Mouse (Mus musculus) stomach, embryonic 14.5 days (tissue): Measurements from ENCODE around the gene Slc18a3. TPM values are rescaled to one million over a fixed set of nuclear protein-coding genes. Genes with fewer than 3 reads are reported as not detected.
A peak's percentile ranks its signal among the peaks of the same experiment; 100 is the strongest.

Experiments
- ATAC-seq: fragments of 200-750 bp; cut with Nextera tagmentation; 2 replicates; pipeline ENCODE4 v1.8.0; 2017; ENCODE audit warnings: low read depth, moderate TSS enrichment; ENCODE audit not compliant: insufficient number of reproducible peaks, insufficient read depth, low FRiP score
- H3K27ac ChIP-seq: fragments of 300-500 bp; sonication (generic); 2 replicates; pipeline ENCODE4 v1.5.1; 2014; ENCODE audit warnings: mild to moderate bottlenecking, low read length, moderate library complexity, mixed read lengths
- H3K27me3 ChIP-seq: fragments of 300-500 bp; sonication (generic); 2 replicates; pipeline ENCODE4 v1.6.1; 2014; ENCODE audit warnings: low read length, control low read depth, mixed read lengths; ENCODE audit not compliant: control insufficient read depth, insufficient read depth
- H3K36me3 ChIP-seq: fragments of 300-500 bp; sonication (generic); 2 replicates; pipeline ENCODE4 v1.6.1; 2014; ENCODE audit warnings: mild to moderate bottlenecking, control low read depth, low read length, moderate library complexity, mixed read lengths; ENCODE audit not compliant: control insufficient read depth, insufficient read depth
- H3K4me1 ChIP-seq: fragments of 300-500 bp; sonication (generic); 2 replicates; pipeline ENCODE4 v1.6.1; 2014; ENCODE audit warnings: low read length, control low read depth, mixed read lengths; ENCODE audit not compliant: control insufficient read depth, insufficient read depth
- H3K4me2 ChIP-seq: fragments of 300-500 bp; sonication (generic); replicated peaks from 2 replicates; pipeline ENCODE4 v1.6.1; 2014; ENCODE audit warnings: low read depth, low read length, control low read depth
- H3K4me3 ChIP-seq: fragments of 300-500 bp; sonication (generic); 2 replicates; pipeline ENCODE4 v1.5.1; 2014; ENCODE audit warnings: low read depth, low read length, control low read depth
- H3K9ac ChIP-seq: fragments of 300-500 bp; sonication (generic); replicated peaks from 2 replicates; pipeline ENCODE4 v1.6.1; 2014; ENCODE audit warnings: low read depth, mild to moderate bottlenecking, control low read depth, low read length, moderate library complexity, mixed read lengths
- H3K9me3 ChIP-seq: fragments of 300-500 bp; sonication (generic); 2 replicates; pipeline ENCODE4 v1.6.1; 2016; ENCODE audit warnings: low read depth, low read length, control low read depth; ENCODE audit not compliant: control insufficient read depth
- WGBS: fragments of 180-500 bp; shearing (Covaris S2); extraction: QIAGEN DNeasy Blood & Tissue Kit; methylation state at CpG from one replicate; pipeline ENCODE4 v1.1.7; 2014; 5-methylcytosine and 5-hydroxymethylcytosine counted together
- polyA plus RNA-seq: library from polyadenylated mRNA; unstranded; fragments of >200 nt; fragmentation: Nextera tagmentation; extraction: Ambion mirVana; gene quantifications from 2 replicates; pipeline ENCODE4 v1.2.1, GENCODE M21; 2014

Gene Slc18a3
- polyA plus RNA-seq, 1 experiment from 2014 or later = 4.9 TPM

DNA sequence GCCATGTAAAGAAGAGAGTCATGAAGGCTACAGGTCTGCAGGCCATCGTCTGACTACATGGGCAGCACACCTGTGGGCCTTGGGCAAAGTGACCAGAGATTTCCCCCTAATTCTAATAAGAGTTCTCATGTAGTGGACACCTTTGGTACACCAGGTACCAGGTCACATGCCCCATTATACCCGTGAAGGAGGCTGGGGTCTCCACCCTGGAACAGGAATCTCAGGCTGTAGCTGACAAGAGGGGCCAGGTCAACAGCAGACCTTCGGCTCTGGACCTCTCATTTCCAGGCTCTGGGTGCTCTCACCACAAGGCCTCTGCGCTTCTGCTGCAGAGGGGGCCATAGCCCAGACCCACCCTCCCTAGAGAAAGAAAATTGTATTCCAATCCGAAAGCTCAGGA lies 25.3 kb downstream of the Slc18a3 start:
- ATAC-seq = no peak
- H3K9ac ChIP-seq = no peak overlapping the region
- H3K27ac ChIP-seq = peak overlapping the region; percentile 77
- no peaks in the 10 kb centered on the region for H3K9me3 ChIP-seq
- H3K4me3 ChIP-seq = no peak overlapping the region
- WGBS = 47% methylated on average over 5 of the region's 5 CpGs
- no peaks in the 10 kb centered on the region for H3K27me3 ChIP-seq
- H3K4me1 ChIP-seq = no peaks in the 10 kb centered on the region
- H3K4me2 ChIP-seq = no peak overlapping the region
- H3K36me3 ChIP-seq = no peaks in the 10 kb centered on the region

GRCm38 (mm10) chr14:32437352-32437793 lies 27.3 kb downstream of the Slc18a3 start:
- H3K4me1 ChIP-seq = no peaks in the 10 kb centered on the region
- no peak overlapping the region for H3K9ac ChIP-seq
- no peaks in the 10 kb centered on the region for H3K36me3 ChIP-seq
- no peaks in the 10 kb centered on the region for H3K9me3 ChIP-seq
- no peak overlapping the region for H3K4me2 ChIP-seq
- no peak for ATAC-seq
- H3K27me3 ChIP-seq = no peaks in the 10 kb centered on the region
- 27% methylated on average over 5 of the region's 5 CpGs for WGBS
- peak overlapping the region; percentile 53; the same call in 1 of the 2 replicates for H3K27ac ChIP-seq
- no peak overlapping the region for H3K4me3 ChIP-seq

- 29% methylated on average over 8 of the region's 8 CpGs for whole genome bisulfite sequencing
- no peak overlapping the region for H3K9ac ChIP-seq
- no peaks in the 10 kb centered on the region for H3K27me3 ChIP-seq
- no peak overlapping the region for H3K27ac ChIP-seq
- H3K9me3 ChIP-seq = no peaks in the 10 kb centered on the region
- H3K4me1 ChIP-seq = no peaks in the 10 kb centered on the region
- ATAC-seq = no peak
- H3K4me3 ChIP-seq = no peak overlapping the region
- H3K4me2 ChIP-seq = no peak overlapping the region
- H3K36me3 ChIP-seq = no peaks in the 10 kb centered on the region
Measured at GRCm38 (mm10) chr14:32429030-32429602, 35.5 kb downstream of the Slc18a3 start.

GRCm38 (mm10) chr14:32423946-32424345 lies 40.7 kb downstream of the Slc18a3 start:
- Histone ChIP-seq H3K36me3 (no peaks in the 10 kb centered on the region), H3K27ac (no peak overlapping the region), H3K27me3 (no peaks in the 10 kb centered on the region), H3K4me1 (no peaks in the 10 kb centered on the region), H3K9me3 (no peaks in the 10 kb centered on the region), H3K4me2 (no peak overlapping the region), H3K9ac (no peak overlapping the region), H3K4me3 (no peak overlapping the region)
- ATAC-seq = no peak
- WGBS = 85% methylated on average over 7 of the region's 7 CpGs

GRCm38 (mm10) chr14:32418747-32419146 lies 45.9 kb downstream of the Slc18a3 start:
- no peak overlapping the region for H3K4me2 ChIP-seq
- no peak overlapping the region for H3K9ac ChIP-seq
- H3K27me3 ChIP-seq = no peaks in the 10 kb centered on the region
- H3K9me3 ChIP-seq = peaks cover 3% of the 10 kb centered on the region; the same call in 1 of the 2 replicates
- H3K4me1 ChIP-seq = no peaks in the 10 kb centered on the region
- H3K36me3 ChIP-seq = no peaks in the 10 kb centered on the region
- WGBS = 64% methylated on average over 11 of the region's 11 CpGs
- no peak overlapping the region for H3K27ac ChIP-seq
- ATAC-seq = no peak
- no peak overlapping the region for H3K4me3 ChIP-seq

Other genes with a start within 250 kb of the Slc18a3 start
- gene Ogdhl, start 142.8 kb downstream of the Slc18a3 start, polyA plus RNA-seq = 12.5 and 13.6 TPM in 2 replicates
- gene 1700024G13Rik, start 76.5 kb downstream of the Slc18a3 start, polyA plus RNA-seq = not detected in 2 replicates
- 0.66 and 0.90 TPM in 2 replicates for gene Chat, start 1.1 kb upstream of the Slc18a3 start, polyA plus RNA-seq
- gene Ercc6, start 48.7 kb upstream of the Slc18a3 start, polyA plus RNA-seq = 18.6 and 20.1 TPM in 2 replicates
- 0.74 and 1.1 TPM in 2 replicates for gene Prrxl1, start 134.6 kb upstream of the Slc18a3 start, polyA plus RNA-seq
- gene 3425401B19Rik, start 220.4 kb upstream of the Slc18a3 start, polyA plus RNA-seq = 0.04 and 0.06 TPM in 2 replicates